Mouse (Mus musculus) megakaryocyte, embryonic 14.5 days (primary cell): ENCODE results near the gene Ptpra.

Experiments used
- FLI1 ChIP-seq: IDR thresholded peaks from 2 replicates; pipeline ENCODE4 v1.6.1; 2012; ENCODE audit warnings: low read length, inconsistent platforms, mixed read lengths
- GATA1 ChIP-seq: IDR thresholded peaks from 3 replicates; pipeline ENCODE4 v1.6.1; 2012; ENCODE audit warnings: mixed read lengths, low read length, inconsistent platforms, borderline replicate concordance

GRCm38 (mm10) chr2:130448449-130448848 lies 1.6 kb upstream of the Ptpra start:
- TF ChIP-seq GATA1, result no peak
- no peak for TF ChIP-seq FLI1
